Mouse (Mus musculus): ENCODE data around the gene Golga1. TPM values are rescaled to one million over a fixed set of nuclear protein-coding genes. Genes with fewer than 3 reads are reported as not detected.
A peak's percentile ranks its signal among the peaks of the same experiment; 100 is the strongest.

Golga1 gene
- polyA plus RNA-seq, 1 experiment from 2014 or later = 23.2 TPM

GRCm38 (mm10) chr2:39069096-39069495 is 3.8 kb upstream of the Golga1 start:
- ATAC-seq (replicated peaks; ENCODE audit: insufficient number of reproducible peaks, low FRiP score, low TSS enrichment) = no peak
- Histone ChIP-seq H3K9ac (ENCODE audit: low read depth, low read length) (no peak overlapping the region), H3K4me2 (no peak overlapping the region), H3K27ac (ENCODE audit: low read depth, low read length) (no peak overlapping the region), H3K9me3 (replicated peaks; ENCODE audit: control insufficient read depth, low read length) (no peaks in the 10 kb centered on the region), H3K4me3 (ENCODE audit: low read depth, low read length) (no peak overlapping the region), H3K36me3 (ENCODE audit: control insufficient read depth, insufficient read depth, low read length) (no peaks in the 10 kb centered on the region), H3K4me1 (ENCODE audit: control insufficient read depth, insufficient read depth, low read length) (peaks cover 2% of the 10 kb centered on the region; the same call in 1 of the 2 replicates), H3K27me3 (ENCODE audit: control insufficient read depth, insufficient read depth, low read length) (no peaks in the 10 kb centered on the region)
- 65% methylated on average over 1 of the region's 1 CpGs for WGBS (ENCODE audit: insufficient replicate concordance)

- ATAC-seq (replicated peaks; ENCODE audit: insufficient number of reproducible peaks, low FRiP score, low TSS enrichment) = peak; percentile 83
- Histone ChIP-seq H3K9me3 (replicated peaks; ENCODE audit: control insufficient read depth, low read length) (no peaks in the 10 kb centered on the region), H3K4me1 (ENCODE audit: control insufficient read depth, insufficient read depth, low read length) (peaks cover 2% of the 10 kb centered on the region; the same call in 1 of the 2 replicates), H3K4me2 (peak overlapping the region; percentile 87), H3K27ac (ENCODE audit: low read depth, low read length) (peak overlapping the region; percentile 95), H3K4me3 (ENCODE audit: low read depth, low read length) (peak overlapping the region; percentile 93), H3K36me3 (ENCODE audit: control insufficient read depth, insufficient read depth, low read length) (no peaks in the 10 kb centered on the region; the same call in 1 of the 2 replicates), H3K9ac (ENCODE audit: low read depth, low read length) (peak overlapping the region; percentile 98), H3K27me3 (ENCODE audit: control insufficient read depth, insufficient read depth, low read length) (no peaks in the 10 kb centered on the region)
- 4% methylated on average over 25 of the region's 25 CpGs for WGBS (ENCODE audit: insufficient replicate concordance)
These were observed 498 bp downstream of the Golga1 start for GRCm38 (mm10) chr2:39064687-39065399.

- Histone ChIP-seq H3K4me2 (no peak overlapping the region), H3K9me3 (replicated peaks; ENCODE audit: control insufficient read depth, low read length) (no peaks in the 10 kb centered on the region), H3K36me3 (ENCODE audit: control insufficient read depth, insufficient read depth, low read length) (peaks cover 20% of the 10 kb centered on the region), H3K4me3 (ENCODE audit: low read depth, low read length) (no peak overlapping the region), H3K4me1 (ENCODE audit: control insufficient read depth, insufficient read depth, low read length) (no peaks in the 10 kb centered on the region), H3K27me3 (ENCODE audit: control insufficient read depth, insufficient read depth, low read length) (no peaks in the 10 kb centered on the region), H3K27ac (ENCODE audit: low read depth, low read length) (no peak overlapping the region), H3K9ac (ENCODE audit: low read depth, low read length) (no peak overlapping the region)
- 91% methylated on average over 1 of the region's 1 CpGs for WGBS (ENCODE audit: insufficient replicate concordance)
- no peak for ATAC-seq (replicated peaks; ENCODE audit: insufficient number of reproducible peaks, low FRiP score, low TSS enrichment)
These were observed 16.8 kb downstream of the Golga1 start for GRCm38 (mm10) chr2:39048515-39048914.

GRCm38 (mm10) chr2:39040215-39040614 is 25.1 kb downstream of the Golga1 start:
- Histone ChIP-seq H3K27me3 (ENCODE audit: control insufficient read depth, insufficient read depth, low read length) (no peaks in the 10 kb centered on the region), H3K9me3 (replicated peaks; ENCODE audit: control insufficient read depth, low read length) (no peaks in the 10 kb centered on the region), H3K4me1 (ENCODE audit: control insufficient read depth, insufficient read depth, low read length) (no peaks in the 10 kb centered on the region), H3K27ac (ENCODE audit: low read depth, low read length) (no peak overlapping the region), H3K4me3 (ENCODE audit: low read depth, low read length) (no peak overlapping the region), H3K4me2 (no peak overlapping the region), H3K36me3 (ENCODE audit: control insufficient read depth, insufficient read depth, low read length) (peaks cover 6% of the 10 kb centered on the region), H3K9ac (ENCODE audit: low read depth, low read length) (no peak overlapping the region)
- ATAC-seq (replicated peaks; ENCODE audit: insufficient number of reproducible peaks, low FRiP score, low TSS enrichment) = no peak
- WGBS (ENCODE audit: insufficient replicate concordance) = 97% methylated on average over 1 of the region's 1 CpGs

GRCm38 (mm10) chr2:39031611-39032010 is 33.7 kb downstream of the Golga1 start:
- H3K27me3 ChIP-seq (ENCODE audit: control insufficient read depth, insufficient read depth, low read length) = no peaks in the 10 kb centered on the region
- H3K9ac ChIP-seq (ENCODE audit: low read depth, low read length) = no peak overlapping the region
- peaks cover 18% of the 10 kb centered on the region; the same call in 1 of the 2 replicates for H3K36me3 ChIP-seq (ENCODE audit: control insufficient read depth, insufficient read depth, low read length)
- H3K4me3 ChIP-seq (ENCODE audit: low read depth, low read length) = no peak overlapping the region
- no peak overlapping the region for H3K4me2 ChIP-seq
- 97% methylated on average over 1 of the region's 1 CpGs for WGBS (ENCODE audit: insufficient replicate concordance)
- no peak overlapping the region for H3K27ac ChIP-seq (ENCODE audit: low read depth, low read length)
- no peaks in the 10 kb centered on the region for H3K9me3 ChIP-seq (replicated peaks; ENCODE audit: control insufficient read depth, low read length)
- no peaks in the 10 kb centered on the region for H3K4me1 ChIP-seq (ENCODE audit: control insufficient read depth, insufficient read depth, low read length)
- ATAC-seq (replicated peaks; ENCODE audit: insufficient number of reproducible peaks, low FRiP score, low TSS enrichment) = no peak

- Histone ChIP-seq H3K27me3 (ENCODE audit: control insufficient read depth, insufficient read depth, low read length) (no peaks in the 10 kb centered on the region), H3K36me3 (ENCODE audit: control insufficient read depth, insufficient read depth, low read length) (peaks cover 23% of the 10 kb centered on the region), H3K9me3 (replicated peaks; ENCODE audit: control insufficient read depth, low read length) (no peaks in the 10 kb centered on the region), H3K4me3 (ENCODE audit: low read depth, low read length) (no peak overlapping the region), H3K4me1 (ENCODE audit: control insufficient read depth, insufficient read depth, low read length) (no peaks in the 10 kb centered on the region), H3K9ac (ENCODE audit: low read depth, low read length) (no peak overlapping the region), H3K4me2 (no peak overlapping the region), H3K27ac (ENCODE audit: low read depth, low read length) (no peak overlapping the region)
- 88% methylated on average over 1 of the region's 1 CpGs for WGBS (ENCODE audit: insufficient replicate concordance)
- no peak for ATAC-seq (replicated peaks; ENCODE audit: insufficient number of reproducible peaks, low FRiP score, low TSS enrichment)
These were observed 45.3 kb downstream of the Golga1 start for GRCm38 (mm10) chr2:39020004-39020403.

- no peak overlapping the region for H3K9ac ChIP-seq (ENCODE audit: low read depth, low read length)
- no peak overlapping the region for H3K27ac ChIP-seq (ENCODE audit: low read depth, low read length)
- no peaks in the 10 kb centered on the region for H3K27me3 ChIP-seq (ENCODE audit: control insufficient read depth, insufficient read depth, low read length)
- H3K9me3 ChIP-seq (replicated peaks; ENCODE audit: control insufficient read depth, low read length) = no peaks in the 10 kb centered on the region
- H3K4me1 ChIP-seq (ENCODE audit: control insufficient read depth, insufficient read depth, low read length) = no peaks in the 10 kb centered on the region
- 72% methylated on average over 3 of the region's 3 CpGs for WGBS (ENCODE audit: insufficient replicate concordance)
- no peak for ATAC-seq (replicated peaks; ENCODE audit: insufficient number of reproducible peaks, low FRiP score, low TSS enrichment)
- H3K36me3 ChIP-seq (ENCODE audit: control insufficient read depth, insufficient read depth, low read length) = peaks cover 23% of the 10 kb centered on the region
- H3K4me2 ChIP-seq = no peak overlapping the region
- no peak overlapping the region for H3K4me3 ChIP-seq (ENCODE audit: low read depth, low read length)
These were observed 48.8 kb downstream of the Golga1 start for GRCm38 (mm10) chr2:39016581-39016980.

- no peak overlapping the region for H3K9ac ChIP-seq (ENCODE audit: low read depth, low read length)
- no peak for ATAC-seq (replicated peaks; ENCODE audit: insufficient number of reproducible peaks, low FRiP score, low TSS enrichment)
- no peak overlapping the region for H3K27ac ChIP-seq (ENCODE audit: low read depth, low read length)
- no peaks in the 10 kb centered on the region for H3K27me3 ChIP-seq (ENCODE audit: control insufficient read depth, insufficient read depth, low read length)
- peaks cover 19% of the 10 kb centered on the region for H3K36me3 ChIP-seq (ENCODE audit: control insufficient read depth, insufficient read depth, low read length)
- 83% methylated on average over 7 of the region's 7 CpGs for WGBS (ENCODE audit: insufficient replicate concordance)
- peaks cover 8% of the 10 kb centered on the region for H3K4me1 ChIP-seq (ENCODE audit: control insufficient read depth, insufficient read depth, low read length)
- H3K4me2 ChIP-seq = no peak overlapping the region
- no peaks in the 10 kb centered on the region for H3K9me3 ChIP-seq (replicated peaks; ENCODE audit: control insufficient read depth, low read length)
- no peak overlapping the region for H3K4me3 ChIP-seq (ENCODE audit: low read depth, low read length)
These were observed 52.5 kb downstream of the Golga1 start for GRCm38 (mm10) chr2:39012768-39013279.

- ATAC-seq (replicated peaks; ENCODE audit: insufficient number of reproducible peaks, low FRiP score, low TSS enrichment) = no peak
- 91% methylated on average over 3 of the region's 3 CpGs for WGBS (ENCODE audit: insufficient replicate concordance)
These were observed 53.4 kb downstream of the Golga1 start for GRCm38 (mm10) chr2:39011971-39012370.

More at GRCm38 (mm10) chr2:39011971-39012370, 53.4 kb downstream of the Golga1 start:
- Histone ChIP-seq H3K27me3 (ENCODE audit: control insufficient read depth, insufficient read depth, low read length) (no peaks in the 10 kb centered on the region), H3K4me3 (ENCODE audit: low read depth, low read length) (no peak overlapping the region), H3K9me3 (replicated peaks; ENCODE audit: control insufficient read depth, low read length) (no peaks in the 10 kb centered on the region), H3K4me1 (ENCODE audit: control insufficient read depth, insufficient read depth, low read length) (peaks cover 11% of the 10 kb centered on the region), H3K4me2 (no peak overlapping the region), H3K9ac (ENCODE audit: low read depth, low read length) (no peak overlapping the region), H3K36me3 (ENCODE audit: control insufficient read depth, insufficient read depth, low read length) (peaks cover 19% of the 10 kb centered on the region), H3K27ac (ENCODE audit: low read depth, low read length) (no peak overlapping the region)

All from heart, embryonic 11.5 days (tissue).